Mouse (Mus musculus) T-helper 17 cell (primary cell): ENCODE measurements around the gene Lpcat1.

ENCODE experiments used
- in situ Hi-C, 2 experiments: fragments of 300-600 bp; cut with MboI, MseI; formaldehyde crosslinking; loops; 1 replicate in 1 of 2; 2 replicates in 1 of 2; pipeline ENCODE4 v1.15.1; 2025; ENCODE audit warnings: high pct_unique_total_duplicates in 2 of 2

Gene Lpcat1

GRCm38 (mm10) chr13:73475058-73475980 lies 8.3 kb downstream of the Lpcat1 start:
- in situ Hi-C loops: no loop called here

DNA sequence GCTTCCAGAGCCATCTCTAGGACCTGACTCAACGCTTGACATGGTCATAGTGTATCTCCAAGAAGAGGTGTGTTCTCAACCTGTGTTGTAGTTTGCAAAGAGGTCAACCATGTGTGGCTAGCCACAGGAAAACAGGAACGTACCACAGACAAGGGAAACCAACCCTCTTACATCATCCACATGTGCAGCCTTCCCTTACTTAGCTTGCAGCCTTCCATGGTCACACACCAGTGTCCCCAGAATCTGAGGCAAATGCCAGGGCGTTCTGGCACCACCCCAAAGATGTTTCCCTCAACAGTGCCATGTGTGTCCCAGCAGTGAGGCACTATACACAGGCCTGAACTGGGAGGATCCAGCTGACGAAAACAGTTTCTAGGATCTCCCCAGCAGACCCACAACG lies 9.3 kb downstream of the Lpcat1 start:
- in situ Hi-C loops: no loop called here

DNA sequence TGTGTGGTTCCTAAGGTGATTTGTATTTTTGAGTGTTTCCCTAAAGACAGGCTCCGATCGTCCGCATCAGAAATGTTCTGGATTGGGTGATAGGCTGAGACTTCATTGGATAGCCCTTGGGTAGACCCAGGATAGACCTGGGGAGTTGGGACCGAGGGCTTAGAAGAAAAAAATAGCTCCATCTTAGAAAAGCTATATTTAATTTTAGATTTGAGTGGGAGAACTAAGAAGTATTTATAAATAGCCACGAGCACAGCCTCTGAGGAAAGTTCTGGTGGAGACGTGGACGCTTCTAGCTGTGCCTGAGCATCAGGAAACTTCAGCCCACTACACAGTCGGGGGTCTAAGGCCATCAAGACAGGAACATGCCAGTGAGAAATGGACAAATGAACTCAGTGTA lies 9.8 kb downstream of the Lpcat1 start:
- in situ Hi-C loops: no loop called here

GRCm38 (mm10) chr13:73477841-73478240 lies 10.8 kb downstream of the Lpcat1 start:
- in situ Hi-C loops: no loop called here

DNA sequence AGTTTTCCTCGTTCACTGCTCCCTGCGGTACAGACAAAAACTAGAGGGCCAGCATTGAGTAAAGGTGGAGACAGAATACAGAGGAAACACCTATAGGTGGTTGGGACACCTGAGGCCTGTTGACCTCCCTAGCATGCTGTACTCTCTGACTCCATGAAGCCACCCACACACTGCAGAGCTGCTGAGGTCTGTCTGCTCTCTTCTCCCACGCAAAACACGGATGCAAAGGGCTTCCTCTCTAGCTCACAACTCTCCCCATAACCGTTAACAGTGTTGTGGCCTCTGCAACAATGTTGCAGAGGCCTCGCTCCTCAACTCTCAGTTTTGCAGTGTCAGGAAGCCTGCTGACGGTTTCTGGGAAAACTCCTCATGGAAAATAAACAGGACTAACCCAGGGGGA lies 15.5 kb downstream of the Lpcat1 start:
- in situ Hi-C loops: no loop called here

DNA sequence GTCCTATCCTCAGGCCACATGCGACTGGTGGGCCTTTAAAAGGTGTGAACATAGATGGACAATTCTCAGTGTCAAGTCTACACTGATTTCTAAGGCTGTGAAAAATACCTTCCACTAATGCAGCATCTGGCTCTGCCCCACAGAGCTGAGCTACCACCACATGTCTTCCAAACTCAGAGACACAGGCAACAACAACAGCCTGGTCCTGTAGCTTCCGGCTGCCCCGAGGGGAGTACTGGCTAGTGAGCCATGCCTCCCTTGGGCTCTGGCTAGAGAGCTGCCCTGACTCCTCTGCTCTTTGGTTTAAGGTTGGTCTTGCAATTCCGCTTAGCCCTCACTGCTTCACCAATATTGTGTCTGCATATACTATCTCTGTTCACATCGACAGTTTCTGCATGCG lies 16.3 kb downstream of the Lpcat1 start:
- in situ Hi-C loops: no loop called here

GRCm38 (mm10) chr13:73484171-73484570 lies 17.2 kb downstream of the Lpcat1 start:
- in situ Hi-C loops: no loop called here

- in situ Hi-C loops: no loop called here
Measured at GRCm38 (mm10) chr13:73488105-73488504, 21.1 kb downstream of the Lpcat1 start.

- in situ Hi-C loops: no loop called here
Measured at GRCm38 (mm10) chr13:73488707-73489106, 21.7 kb downstream of the Lpcat1 start.

GRCm38 (mm10) chr13:73489986-73490385 lies 23.0 kb downstream of the Lpcat1 start:
- in situ Hi-C loops: loop anchor here in 1 of 2 experiments (5.0 kb wide), 1 partner anchor 58 kb away; no protein-coding TSS in a partner anchor

GRCm38 (mm10) chr13:73490564-73491170 lies 23.7 kb downstream of the Lpcat1 start:
- in situ Hi-C loops: loop anchor here in 1 of 2 experiments (5.0 kb wide), 1 partner anchor 58 kb away; no protein-coding TSS in a partner anchor

DNA sequence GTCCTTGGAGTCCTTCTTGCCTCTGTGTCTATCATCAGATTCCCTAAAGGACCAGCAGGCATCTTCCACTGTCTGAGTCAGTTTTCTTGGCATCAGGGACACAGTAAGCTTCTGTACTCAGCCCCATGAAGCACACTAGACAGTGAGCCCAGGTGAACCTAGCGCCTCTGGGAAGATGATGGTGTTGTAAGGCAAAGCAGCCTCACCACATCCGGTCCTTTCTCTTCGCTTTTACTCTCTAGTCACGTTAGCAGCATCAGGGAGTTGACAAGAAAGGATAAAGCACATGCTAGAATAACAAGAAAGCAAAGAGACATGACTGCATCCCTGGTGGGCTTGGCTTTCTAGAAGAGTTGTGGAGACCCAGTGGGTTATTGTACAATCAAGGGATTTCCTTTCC lies 26.2 kb downstream of the Lpcat1 start:
- in situ Hi-C loops: loop anchor here in 1 of 2 experiments (5.0 kb wide), 1 partner anchor 61 kb away; no protein-coding TSS in a partner anchor

DNA sequence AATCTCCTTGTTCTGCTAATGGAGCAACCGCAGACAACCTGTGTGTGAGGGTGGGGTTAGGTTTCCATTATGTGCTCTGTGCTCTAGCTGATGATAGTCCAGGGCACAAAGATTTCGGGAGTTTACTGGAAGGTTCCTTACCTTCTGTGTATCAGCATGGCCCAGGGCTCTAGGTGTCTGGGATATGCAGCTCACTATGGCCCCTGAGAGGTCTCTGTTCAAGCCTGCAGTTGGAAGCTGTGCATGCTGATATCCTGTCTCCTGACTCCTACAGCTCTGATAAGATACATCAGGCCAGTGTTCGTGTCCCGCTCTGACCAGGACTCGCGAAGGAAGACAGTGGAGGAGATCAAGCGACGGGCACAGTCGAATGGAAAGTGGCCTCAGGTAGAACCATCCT lies 27.5 kb downstream of the Lpcat1 start:
- in situ Hi-C loops: loop anchor here in 1 of 2 experiments (5.0 kb wide), 1 partner anchor 62 kb away; no protein-coding TSS in a partner anchor

GRCm38 (mm10) chr13:73496137-73496536 lies 29.1 kb downstream of the Lpcat1 start:
- in situ Hi-C loops: no loop called here

GRCm38 (mm10) chr13:73499893-73500604 lies 33.1 kb downstream of the Lpcat1 start:
- in situ Hi-C loops: no loop called here

DNA sequence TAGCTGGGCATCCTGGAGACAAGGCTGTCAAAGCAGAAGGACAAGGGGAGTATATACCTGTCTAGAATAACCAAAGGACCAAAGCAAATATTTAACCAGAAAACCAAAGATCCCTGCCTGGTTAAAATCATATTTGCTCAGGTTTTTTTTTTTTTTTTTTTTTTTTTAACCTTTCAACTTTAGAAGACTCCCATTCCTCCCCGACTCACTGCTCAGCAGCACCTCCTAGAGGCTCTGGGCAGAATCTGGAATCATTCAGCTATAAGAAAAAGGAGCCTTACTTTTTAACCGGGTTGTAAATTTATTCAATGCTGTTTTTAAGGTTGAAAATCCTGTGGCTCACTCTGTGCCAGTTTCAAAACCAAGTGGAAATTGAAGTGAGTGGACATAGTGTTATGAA lies 35.7 kb downstream of the Lpcat1 start:
- in situ Hi-C loops: no loop called here

DNA sequence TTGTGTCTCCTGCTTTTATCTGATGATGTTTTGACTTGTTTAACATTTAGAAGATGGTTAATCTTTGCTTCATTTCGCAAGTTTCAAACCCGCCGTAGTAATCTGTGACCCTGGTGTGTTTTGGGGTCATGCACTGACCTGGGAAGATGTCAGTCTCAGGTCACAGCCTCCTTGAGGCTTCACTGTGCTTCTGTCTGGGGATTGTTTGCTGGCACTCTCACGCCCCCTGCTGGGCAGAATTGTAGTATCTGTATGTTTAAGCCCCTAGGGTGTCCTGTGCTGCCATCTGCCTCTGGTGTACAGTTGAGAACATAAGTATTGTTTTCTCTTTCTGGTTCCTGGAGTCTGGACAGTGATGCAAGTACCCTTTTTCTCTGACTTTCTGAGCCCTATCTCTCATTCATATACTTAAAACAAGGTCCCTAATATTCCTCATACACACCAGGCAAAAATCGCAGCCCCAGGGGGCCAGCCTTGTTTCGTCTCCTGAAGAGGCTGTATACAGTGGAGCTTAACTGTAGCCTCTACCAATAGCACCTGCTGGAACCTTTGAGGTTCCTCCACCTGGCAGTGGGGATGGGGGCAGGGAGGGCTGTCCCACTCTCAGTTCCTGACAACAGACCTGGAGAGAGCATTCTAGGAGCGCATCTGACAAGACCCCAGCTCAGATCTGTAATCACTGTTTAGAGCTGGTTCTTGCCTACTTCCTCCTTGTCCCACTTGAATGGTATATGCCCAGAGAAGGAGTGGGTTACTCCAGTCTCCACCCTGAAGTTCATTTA lies 38.9 kb downstream of the Lpcat1 start:
- in situ Hi-C loops: loop anchor here in 1 of 2 experiments (5.0 kb wide), 1 partner anchor 79 kb away; no protein-coding TSS in a partner anchor

GRCm38 (mm10) chr13:73508817-73509550 lies 42.0 kb downstream of the Lpcat1 start:
- in situ Hi-C loops: loop anchor here in 1 of 2 experiments (5.0 kb wide), 1 partner anchor 82 kb away; no protein-coding TSS in a partner anchor

- in situ Hi-C loops: loop anchor here in 1 of 2 experiments (5.0 to 10.0 kb wide), 2 partner anchors 83 to 205 kb away; no protein-coding TSS in a partner anchor
Measured at GRCm38 (mm10) chr13:73509869-73510268, 42.9 kb downstream of the Lpcat1 start.
